Mouse (Mus musculus) G1E (cell line): ENCODE data around the gene Daam2.

ENCODE experiments used
- CTCF ChIP-seq: IDR thresholded peaks from 2 replicates; pipeline ENCODE4 v1.5.1; 2012; ENCODE audit warnings: low read depth, low read length, inconsistent platforms, mixed read lengths
- GATA1 ChIP-seq: IDR thresholded peaks from 2 replicates; pipeline ENCODE4 v1.6.1; 2012; ENCODE audit warnings: borderline replicate concordance, low read length, inconsistent platforms, mixed read lengths
- POLR2AphosphoS5 ChIP-seq: IDR thresholded peaks from 2 replicates; pipeline ENCODE4 v1.6.1; 2012; ENCODE audit warnings: low read depth, low read length, inconsistent platforms; ENCODE audit not compliant: insufficient replicate concordance
- TAL1 ChIP-seq: conservative IDR thresholded peaks from 2 replicates; pipeline ENCODE4 v1.6.1; 2012; ENCODE audit warnings: low read depth, low read length, inconsistent platforms, mixed read lengths

DNA sequence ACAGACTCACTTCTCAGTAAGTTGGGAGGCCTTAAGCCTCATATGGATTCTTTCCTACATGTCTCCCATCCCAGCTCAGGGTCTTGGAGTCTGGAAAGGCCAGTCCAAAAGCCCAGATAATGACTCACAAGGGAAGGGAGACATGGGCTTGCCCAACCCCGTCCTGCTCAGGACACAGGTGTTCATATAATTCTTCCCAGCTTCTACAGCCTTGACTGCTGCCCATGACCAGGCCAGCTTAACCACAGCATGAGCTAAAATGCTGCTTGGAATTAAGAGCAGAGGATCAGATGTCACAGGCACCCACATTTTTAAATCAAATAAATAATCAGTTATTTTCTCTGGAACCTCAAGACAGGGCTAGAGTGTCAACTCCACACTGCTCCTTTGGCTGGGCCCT is 89.0 kb downstream of the Daam2 start:
- TF ChIP-seq CTCF (no peak), GATA1 (no peak), TAL1 (no peak), POLR2AphosphoS5 (no peak)
